In genomic region chr13:94707371-94708280, GRCm38 (mm10) we compare ENCODE assay signal across 12 mouse cellular contexts.
DNase-seq lines count a peak whose midpoint lies in the region; ATAC-seq and TF ChIP-seq lines count a peak whose summit lies in the region.
"Had no signal": no experiment of that assay in that cellular context is flagged by ENCODE, and none has a peak within 500 bp of the region (broad histone marks: within the 10 kb centered on the region; RNA-seq: fewer than 3 reads in every experiment).

No protein-coding gene starts in this region.

- peaks cover 79% of the 10 kb centered on the region for H3K27me3 ChIP-seq in hindbrain, embryonic 11.5 days (ENCODE audit: control insufficient read depth, insufficient read depth, low read length)
- peaks cover 51% of the 10 kb centered on the region for H3K27me3 ChIP-seq in hindbrain, embryonic 16.5 days (replicated peaks; ENCODE audit: control insufficient read depth, insufficient read depth, low read length)
- peaks cover 99% of the 10 kb centered on the region for H3K27me3 ChIP-seq in embryonic facial prominence, embryonic 13.5 days
- peaks cover 38% of the 10 kb centered on the region for H3K27me3 ChIP-seq in midbrain, embryonic 16.5 days (ENCODE audit: control insufficient read depth, insufficient read depth, low read depth, low read length)
- H3K27me3 ChIP-seq in heart, adult 2 months (ENCODE audit: control insufficient read depth, insufficient read depth, low read length) = peaks cover 28% of the 10 kb centered on the region

- TF ChIP-seq EP300 in heart, adult 2 months (IDR thresholded peaks at IDR 0.05; ENCODE audit: insufficient read depth, low read depth, low read length) = no peak

- 0 out of 2 replicates have a peak overlapping the region, but pooled peaks have one; percentile 6 for H3K4me2 ChIP-seq in hindbrain, embryonic 11.5 days (replicated peaks; ENCODE audit: low read depth, low read length)
- no peak overlapping the region for H3K4me2 ChIP-seq in hindbrain, embryonic 16.5 days (ENCODE audit: low read length)
- no peak overlapping the region for H3K4me2 ChIP-seq in embryonic facial prominence, embryonic 13.5 days
- H3K4me2 ChIP-seq in midbrain, embryonic 16.5 days (ENCODE audit: low read length) = peak overlapping the region; percentile 27
- H3K4me2 ChIP-seq: intestine, embryonic 15.5 days had no signal

- H3K9ac ChIP-seq in hindbrain, embryonic 11.5 days (ENCODE audit: low read depth, low read length) = no peak overlapping the region
- no peak overlapping the region for H3K9ac ChIP-seq in hindbrain, embryonic 16.5 days (ENCODE audit: low read depth, low read length)
- no peak overlapping the region for H3K9ac ChIP-seq in embryonic facial prominence, embryonic 13.5 days
- no peak overlapping the region for H3K9ac ChIP-seq in midbrain, embryonic 16.5 days (ENCODE audit: low read depth, low read length)
- no peak overlapping the region for H3K9ac ChIP-seq in heart, adult 2 months (ENCODE audit: low read depth, low read length)
- H3K9ac ChIP-seq: intestine, embryonic 15.5 days; liver, postnatal 0 days had no signal

- H3K36me3 ChIP-seq in hindbrain, embryonic 11.5 days (ENCODE audit: control insufficient read depth, insufficient read depth, low read length) = no peaks in the 10 kb centered on the region
- no peaks in the 10 kb centered on the region for H3K36me3 ChIP-seq in hindbrain, embryonic 16.5 days (ENCODE audit: control insufficient read depth, insufficient read depth, low read length)
- H3K36me3 ChIP-seq in embryonic facial prominence, embryonic 13.5 days = no peaks in the 10 kb centered on the region
- H3K36me3 ChIP-seq in midbrain, embryonic 16.5 days (ENCODE audit: control insufficient read depth, insufficient read depth, low read length) = no peaks in the 10 kb centered on the region
- H3K36me3 ChIP-seq in heart, adult 2 months (ENCODE audit: control insufficient read depth, insufficient read depth, low read length) = no peaks in the 10 kb centered on the region
- H3K36me3 ChIP-seq: intestine, embryonic 15.5 days had no signal

- ATAC-seq in hindbrain, embryonic 11.5 days (ENCODE audit: low FRiP score) = no peak
- ATAC-seq in hindbrain, embryonic 16.5 days = no peak
- no peak for ATAC-seq in embryonic facial prominence, embryonic 13.5 days (ENCODE audit: insufficient number of reproducible peaks, insufficient read depth, low FRiP score, low TSS enrichment, low read depth)
- ATAC-seq in midbrain, embryonic 16.5 days = no peak
- ATAC-seq: intestine, embryonic 15.5 days; liver, postnatal 0 days; Patski had no signal

- peaks cover 2% of the 10 kb centered on the region; the same call in 1 of the 2 replicates for H3K4me1 ChIP-seq in hindbrain, embryonic 11.5 days (replicated peaks; ENCODE audit: control insufficient read depth, insufficient read depth, low read length)
- peaks cover 7% of the 10 kb centered on the region for H3K4me1 ChIP-seq in hindbrain, embryonic 16.5 days (ENCODE audit: control insufficient read depth, insufficient read depth, low read depth, low read length)
- peaks cover 18% of the 10 kb centered on the region for H3K4me1 ChIP-seq in embryonic facial prominence, embryonic 13.5 days
- H3K4me1 ChIP-seq in midbrain, embryonic 16.5 days (ENCODE audit: control insufficient read depth, insufficient read depth, low read length) = peaks cover 12% of the 10 kb centered on the region
- peaks cover 3% of the 10 kb centered on the region; the same call in 1 of the 2 replicates for H3K4me1 ChIP-seq in heart, adult 2 months (ENCODE audit: control insufficient read depth, insufficient read depth, low read length)

- no peak for TF ChIP-seq POLR2A in brain, embryonic 14.5 days (IDR thresholded peaks at IDR 0.05; ENCODE audit: borderline replicate concordance, extremely low read depth, insufficient read depth, insufficient read length, poor library complexity, severe bottlenecking)
- no peak for TF ChIP-seq POLR2A in heart, adult 2 months (IDR thresholded peaks at IDR 0.05; ENCODE audit: insufficient read depth, low read depth, low read length)

- peak; percentile 62 for DNase-seq in hindbrain, embryonic 11.5 days (ENCODE audit: low spot score)
- DNase-seq in brain, embryonic 14.5 days (ENCODE audit: low read depth) = peak; percentile 64
- DNase-seq in lung, postnatal 4 days = no peak
- no peak for DNase-seq in thymus, postnatal 4 days
- DNase-seq in heart, adult 2 months = no peak
- DNase-seq: layer of hippocampus, postnatal 36 days; liver, postnatal 0 days had no signal

- H3K9me3 ChIP-seq in hindbrain, embryonic 11.5 days (ENCODE audit: control insufficient read depth, low read length) = no peaks in the 10 kb centered on the region
- H3K9me3 ChIP-seq in hindbrain, embryonic 16.5 days (ENCODE audit: control insufficient read depth, low read length) = no peaks in the 10 kb centered on the region
- H3K9me3 ChIP-seq in embryonic facial prominence, embryonic 13.5 days = no peaks in the 10 kb centered on the region
- H3K9me3 ChIP-seq in midbrain, embryonic 16.5 days (replicated peaks; ENCODE audit: control insufficient read depth, low read length, poor library complexity, severe bottlenecking) = no peaks in the 10 kb centered on the region
- H3K9me3 ChIP-seq: intestine, embryonic 15.5 days had no signal

- 0 out of 2 replicates have a peak overlapping the region, but pooled peaks have one; percentile 2 for H3K4me3 ChIP-seq in hindbrain, embryonic 11.5 days (ENCODE audit: low read depth, low read length)
- no peak overlapping the region for H3K4me3 ChIP-seq in hindbrain, embryonic 16.5 days (ENCODE audit: low read length)
- H3K4me3 ChIP-seq in embryonic facial prominence, embryonic 13.5 days = peak overlapping the region; percentile 12; the same call in 1 of the 2 replicates
- H3K4me3 ChIP-seq in midbrain, embryonic 16.5 days (ENCODE audit: low read depth, low read length) = no peak overlapping the region
- no peak overlapping the region for H3K4me3 ChIP-seq in heart, adult 2 months
- H3K4me3 ChIP-seq: intestine, embryonic 15.5 days had no signal

- intact Hi-C loops in heart, adult 2 months (cut with DNase I) = loop anchor here (5.0 to 10.0 kb wide), 2 partner anchors 143 to 160 kb away; no protein-coding TSS in a partner anchor

- no peak for TF ChIP-seq CTCF in brain, embryonic 14.5 days (IDR thresholded peaks at IDR 0.05; ENCODE audit: borderline replicate concordance, extremely low read depth, insufficient read depth, insufficient read length)
- TF ChIP-seq CTCF in heart, adult 2 months (IDR thresholded peaks at IDR 0.05) = no peak

- H3K79me2 ChIP-seq in heart, adult 2 months (replicated peaks; ENCODE audit: control insufficient read depth, insufficient read depth, low read length) = no peaks in the 10 kb centered on the region

- H3K27ac ChIP-seq in hindbrain, embryonic 11.5 days (ENCODE audit: low read depth, low read length) = peak overlapping the region; percentile 53
- no peak overlapping the region for H3K27ac ChIP-seq in hindbrain, embryonic 16.5 days (ENCODE audit: low read depth, low read length)
- H3K27ac ChIP-seq in embryonic facial prominence, embryonic 13.5 days = no peak overlapping the region
- no peak overlapping the region for H3K27ac ChIP-seq in midbrain, embryonic 16.5 days (ENCODE audit: low read length)
- no peak overlapping the region for H3K27ac ChIP-seq in heart, adult 2 months
- H3K27ac ChIP-seq: intestine, embryonic 15.5 days had no signal

- 2% methylated on average over 32 of the region's 32 CpGs for WGBS in hindbrain, embryonic 11.5 days
- 2% methylated on average over 32 of the region's 32 CpGs for WGBS in hindbrain, embryonic 16.5 days
- WGBS in embryonic facial prominence, embryonic 13.5 days = 3% methylated on average over 31 of the region's 32 CpGs
- 3% methylated on average over 31 of the region's 32 CpGs for WGBS in midbrain, embryonic 16.5 days
- 10% methylated on average over 31 of the region's 32 CpGs for WGBS in heart, adult 2 months

Comparison
In these comparisons a context has a peak if more than half of its experiments do, and no peak if none do; other contexts are left out.
1. H3K4me2 ChIP-seq: peak in hindbrain, embryonic 11.5 days (single experiment) and midbrain, embryonic 16.5 days (single experiment); none in hindbrain, embryonic 16.5 days (single experiment) and embryonic facial prominence, embryonic 13.5 days (single experiment).
2. H3K4me3 ChIP-seq: peak in hindbrain, embryonic 11.5 days (single experiment) and embryonic facial prominence, embryonic 13.5 days (single experiment); none in hindbrain, embryonic 16.5 days (single experiment), midbrain, embryonic 16.5 days (single experiment) and heart, adult 2 months (single experiment).
3. DNase-seq: peak in hindbrain, embryonic 11.5 days (single experiment) and brain, embryonic 14.5 days (single experiment); none in lung, postnatal 4 days (0 of 2), thymus, postnatal 4 days (single experiment) and heart, adult 2 months (0 of 2).